Mouse (Mus musculus) heart, embryonic 11.5 days (tissue): ENCODE results near the gene Pdp2. TPM values are rescaled to one million over a fixed set of nuclear protein-coding genes. Genes with fewer than 3 reads are reported as not detected.

Experiments
- ATAC-seq: fragments of 200-750 bp; cut with Nextera tagmentation; replicated peaks from 2 replicates; pipeline ENCODE4 v1.8.0; 2017; ENCODE audit warnings: moderate library complexity; ENCODE audit not compliant: insufficient number of reproducible peaks, low FRiP score, low TSS enrichment
- H3K27ac ChIP-seq: fragments of 300-500 bp; sonication (generic); 2 replicates; pipeline ENCODE4 v1.5.1; 2014; ENCODE audit warnings: mild to moderate bottlenecking, low read depth, low read length
- H3K27me3 ChIP-seq: fragments of 300-500 bp; sonication (generic); 2 replicates; pipeline ENCODE4 v1.6.1; 2014; ENCODE audit warnings: mild to moderate bottlenecking, low read length, mixed read lengths; ENCODE audit not compliant: control insufficient read depth, insufficient read depth
- H3K36me3 ChIP-seq: fragments of 300-500 bp; sonication (generic); 2 replicates; pipeline ENCODE4 v1.6.1; 2014; ENCODE audit warnings: mild to moderate bottlenecking, low read length, moderate library complexity, mixed read lengths; ENCODE audit not compliant: control insufficient read depth, insufficient read depth
- H3K4me1 ChIP-seq: fragments of 300-500 bp; sonication (generic); 2 replicates; pipeline ENCODE4 v1.6.1; 2014; ENCODE audit warnings: low read length; ENCODE audit not compliant: control insufficient read depth, insufficient read depth
- H3K4me2 ChIP-seq: fragments of 300-500 bp; sonication (generic); 2 replicates; pipeline ENCODE4 v1.6.1; 2014; ENCODE audit warnings: mild to moderate bottlenecking, moderate library complexity
- H3K4me3 ChIP-seq: fragments of 300-500 bp; sonication (generic); 2 replicates; pipeline ENCODE4 v1.5.1; 2014; ENCODE audit warnings: low read depth, low read length
- H3K9ac ChIP-seq: fragments of 300-500 bp; sonication (generic); 2 replicates; pipeline ENCODE4 v1.6.1; 2014; ENCODE audit warnings: mild to moderate bottlenecking, low read depth, low read length, moderate library complexity
- H3K9me3 ChIP-seq: fragments of 300-500 bp; sonication (generic); replicated peaks from 2 replicates; pipeline ENCODE4 v1.6.1; 2016; ENCODE audit warnings: low read length; ENCODE audit not compliant: control insufficient read depth
- WGBS: fragments of 180-500 bp; shearing (Covaris S2); extraction: QIAGEN DNeasy Blood & Tissue Kit; methylation state at CpG from one replicate; pipeline ENCODE4 v1.1.7; 2014; ENCODE audit not compliant: insufficient replicate concordance; 5-methylcytosine and 5-hydroxymethylcytosine counted together
- polyA plus RNA-seq: library from polyadenylated mRNA; unstranded; fragments of >200 nt; fragmentation: Nextera tagmentation; extraction: Ambion mirVana; gene quantifications from 2 replicates; pipeline ENCODE4 v1.2.1, GENCODE M21; 2014

Pdp2 gene
- polyA plus RNA-seq, 1 experiment from 2014 or later = 10.2 TPM

DNA sequence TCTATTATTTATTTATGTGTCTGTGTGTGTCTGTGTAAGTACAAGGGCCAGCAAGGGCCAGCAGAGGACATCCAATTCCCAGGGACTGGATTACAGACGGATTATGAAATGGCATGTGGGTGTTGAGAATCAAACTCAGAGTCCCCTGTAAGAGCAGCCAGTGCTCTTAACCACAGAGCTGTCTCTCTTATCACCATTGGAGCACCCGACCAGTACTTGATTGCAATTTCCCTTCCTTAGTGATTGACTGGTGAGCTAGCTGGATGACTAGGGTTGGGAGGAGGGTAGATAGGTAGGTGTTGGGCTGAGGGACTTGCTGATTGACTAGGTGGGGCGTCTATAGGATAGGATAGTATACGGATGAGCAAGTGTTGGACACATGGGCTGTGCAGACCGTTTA is 29.5 kb downstream of the Pdp2 start:
- Histone ChIP-seq H3K4me3 (no peak overlapping the region), H3K36me3 (no peaks in the 10 kb centered on the region), H3K4me1 (peaks cover 7% of the 10 kb centered on the region), H3K27ac (no peak overlapping the region), H3K4me2 (no peak overlapping the region), H3K9me3 (no peaks in the 10 kb centered on the region), H3K27me3 (no peaks in the 10 kb centered on the region), H3K9ac (no peak overlapping the region)
- no peak for ATAC-seq
- 62% methylated on average over 5 of the region's 5 CpGs for WGBS

DNA sequence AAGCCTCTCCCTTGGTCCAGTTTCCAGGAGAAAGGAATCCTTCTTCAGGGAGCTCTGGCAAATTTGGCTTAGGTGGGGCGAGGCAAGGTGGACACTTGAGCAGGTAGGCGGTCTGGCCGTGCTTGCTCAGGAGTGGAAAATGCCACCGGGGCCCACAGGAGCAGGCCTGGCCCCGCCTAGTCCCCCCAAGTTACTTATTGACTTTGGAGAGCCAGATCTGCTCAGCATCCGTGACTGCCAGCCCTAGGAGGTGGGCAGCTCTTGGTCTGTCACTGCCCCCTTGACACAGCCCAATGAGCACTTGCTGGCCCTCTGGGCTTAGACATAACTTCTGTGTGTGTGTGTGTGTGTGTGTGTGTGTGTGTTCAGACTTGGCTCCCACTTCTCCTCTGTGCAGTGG is 32.9 kb downstream of the Pdp2 start, which contains the start of gene Cdh16:
Gene Cdh16, minus strand, starts transcription at position 236 of the 400 bp plus-strand sequence.
- no peak for ATAC-seq
- WGBS = 85% methylated on average over 6 of the region's 6 CpGs
- Histone ChIP-seq H3K9me3 (no peaks in the 10 kb centered on the region), H3K36me3 (peaks cover 5% of the 10 kb centered on the region; the same call in 1 of the 2 replicates), H3K4me3 (no peak within 1 kb of the TSS), H3K27me3 (no peaks in the 10 kb centered on the region), H3K4me1 (peaks cover 19% of the 10 kb centered on the region), H3K4me2 (no peak within 1 kb of the TSS), H3K27ac (0 out of 2 replicates have a peak within 1 kb of the TSS, but pooled peaks have one; percentile 54), H3K9ac (no peak within 1 kb of the TSS)

- no peak overlapping the region for H3K4me2 ChIP-seq
- peak overlapping the region; percentile 7; the same call in 1 of the 2 replicates for H3K9ac ChIP-seq
Measured at GRCm38 (mm10) chr8:104627065-104627740, 36.0 kb downstream of the Pdp2 start.

DNA sequence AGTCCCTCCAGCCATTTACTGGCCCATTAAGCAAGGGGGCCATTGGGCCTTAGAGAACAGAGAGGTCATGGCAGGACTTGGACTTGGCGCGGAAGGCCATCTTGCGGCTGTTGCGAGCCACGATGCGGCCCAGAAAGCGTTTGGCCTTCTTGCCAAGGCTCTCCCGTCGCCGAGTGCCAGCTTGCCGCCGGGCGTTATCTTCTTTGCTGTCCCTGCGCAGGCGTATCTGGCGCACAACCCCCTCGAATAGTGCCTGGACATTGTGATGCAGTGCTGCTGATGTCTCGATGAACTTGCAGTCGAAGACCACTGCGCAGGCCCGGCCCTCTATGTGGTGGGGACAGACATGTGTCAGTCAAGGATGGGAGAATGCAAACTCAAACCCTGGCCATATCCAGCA is 37.2 kb downstream of the Pdp2 start:
- Histone ChIP-seq H3K9me3 (no peaks in the 10 kb centered on the region), H3K4me2 (peak overlapping the region; percentile 76), H3K27ac (peak overlapping the region; percentile 92; the same call in 1 of the 2 replicates), H3K4me1 (peaks cover 37% of the 10 kb centered on the region), H3K27me3 (no peaks in the 10 kb centered on the region), H3K9ac (no peak overlapping the region), H3K4me3 (peak overlapping the region; percentile 77), H3K36me3 (peaks cover 5% of the 10 kb centered on the region; the same call in 1 of the 2 replicates)
- no peak for ATAC-seq
- 90% methylated on average over 21 of the region's 21 CpGs for WGBS

More at GRCm38 (mm10) chr8:104627065-104627740, 36.0 kb downstream of the Pdp2 start:
- Histone ChIP-seq H3K27me3 (no peaks in the 10 kb centered on the region), H3K36me3 (peaks cover 5% of the 10 kb centered on the region; the same call in 1 of the 2 replicates), H3K9me3 (no peaks in the 10 kb centered on the region), H3K4me1 (peaks cover 32% of the 10 kb centered on the region), H3K27ac (peak overlapping the region; percentile 37; the same call in 1 of the 2 replicates), H3K4me3 (no peak overlapping the region)
- no peak for ATAC-seq
- 63% methylated on average over 4 of the region's 4 CpGs for WGBS

DNA sequence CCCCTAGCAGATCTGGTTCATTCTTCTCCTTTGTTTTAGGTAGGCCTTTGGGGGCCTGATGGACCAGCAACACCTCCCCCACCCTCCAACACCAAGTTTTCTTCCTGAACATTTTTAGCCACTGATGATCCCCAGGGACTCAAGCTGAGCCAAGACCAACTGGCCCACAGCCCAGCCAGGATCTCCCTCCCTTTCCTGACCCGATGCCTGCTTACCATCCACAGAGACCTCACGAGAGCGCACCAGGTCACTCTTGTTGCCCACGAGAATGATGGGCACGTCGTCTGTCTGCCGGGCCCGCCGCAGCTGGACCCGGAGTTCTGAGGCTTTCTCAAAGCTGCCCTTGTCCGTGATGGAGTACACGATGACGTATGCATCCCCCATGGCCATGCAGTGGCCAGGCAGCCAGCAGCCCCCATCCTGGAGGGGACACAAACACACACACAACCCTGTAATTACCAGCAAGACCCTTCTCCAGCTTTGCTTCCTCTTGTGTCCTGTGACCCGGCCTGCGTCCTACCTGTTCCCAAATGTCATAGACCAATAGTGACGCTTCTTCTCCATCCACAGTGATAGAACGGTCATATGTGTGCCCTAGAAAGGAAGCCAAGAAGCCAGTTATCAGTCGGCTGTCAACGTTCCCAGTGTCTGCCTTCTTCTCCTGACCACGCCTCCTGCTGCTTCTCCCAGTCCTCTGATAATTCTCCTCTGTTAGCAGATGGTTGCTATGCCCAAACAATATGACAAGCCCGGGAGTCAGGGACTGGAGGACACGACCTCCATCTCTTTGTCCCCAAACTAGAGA is 38.3 kb downstream of the Pdp2 start:
- 51% methylated on average over 22 of the region's 22 CpGs for WGBS
- H3K4me3 ChIP-seq = peak overlapping the region; percentile 77
- H3K4me2 ChIP-seq = peak overlapping the region; percentile 76
- H3K36me3 ChIP-seq = peaks cover 5% of the 10 kb centered on the region; the same call in 1 of the 2 replicates
- no peak for ATAC-seq
- no peaks in the 10 kb centered on the region for H3K27me3 ChIP-seq
- peak overlapping the region; percentile 92 for H3K27ac ChIP-seq
- no peaks in the 10 kb centered on the region for H3K9me3 ChIP-seq
- H3K9ac ChIP-seq = peak overlapping the region; percentile 93
- peaks cover 39% of the 10 kb centered on the region for H3K4me1 ChIP-seq

DNA sequence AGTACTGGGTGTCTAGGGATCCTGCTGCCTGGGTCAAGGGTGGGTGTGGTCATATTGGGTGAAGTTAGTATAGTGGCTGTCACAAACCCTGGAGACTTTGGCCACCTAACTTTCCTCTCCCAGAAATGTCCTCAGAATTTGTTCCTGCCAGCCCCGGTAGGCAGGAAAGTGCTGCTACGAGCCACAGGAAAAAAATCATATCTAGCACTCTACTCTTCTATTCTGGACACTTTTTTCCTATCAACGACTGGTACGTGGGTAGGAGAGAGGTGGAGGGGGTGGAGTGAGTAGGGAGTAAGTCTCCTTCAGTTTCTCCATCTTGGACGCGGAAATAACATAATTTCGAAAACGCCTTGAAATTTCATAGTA is 38.8 kb downstream of the Pdp2 start:
- Histone ChIP-seq H3K9me3 (no peaks in the 10 kb centered on the region), H3K4me1 (peaks cover 33% of the 10 kb centered on the region)
- WGBS = 23% methylated on average over 8 of the region's 8 CpGs

DNA sequence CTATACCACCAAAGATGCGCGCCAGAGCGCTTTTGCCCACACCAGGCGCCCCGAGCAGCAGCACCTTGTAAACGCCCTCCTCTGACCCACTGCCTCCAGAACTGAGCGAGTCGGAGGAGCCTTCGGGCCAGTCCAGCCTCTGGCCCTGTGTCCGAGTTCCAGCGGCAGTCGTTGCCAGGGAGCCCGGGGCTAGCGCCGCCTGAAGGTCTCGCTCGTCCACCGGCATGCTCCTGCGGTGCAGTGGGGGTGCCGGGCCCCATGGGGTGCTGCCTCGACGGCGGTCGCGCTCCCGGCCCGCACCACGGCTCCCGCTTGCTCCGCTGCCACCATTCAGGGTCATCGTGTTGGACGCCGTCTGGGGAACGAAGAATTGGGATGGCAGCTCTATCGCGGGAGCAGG is 39.3 kb downstream of the Pdp2 start:
- H3K4me1 ChIP-seq = peaks cover 31% of the 10 kb centered on the region
- 1% methylated on average over 36 of the region's 36 CpGs for WGBS
- no peaks in the 10 kb centered on the region for H3K9me3 ChIP-seq
- peak overlapping the region; percentile 93 for H3K9ac ChIP-seq
- H3K27ac ChIP-seq = peak overlapping the region; percentile 92
- peak overlapping the region; percentile 77 for H3K4me3 ChIP-seq
- peak overlapping the region; percentile 76 for H3K4me2 ChIP-seq
- no peaks in the 10 kb centered on the region for H3K27me3 ChIP-seq
- ATAC-seq = no peak
- peaks cover 5% of the 10 kb centered on the region; the same call in 1 of the 2 replicates for H3K36me3 ChIP-seq

More for the DNA sequence above, 38.8 kb downstream of the Pdp2 start:
- H3K36me3 ChIP-seq = peaks cover 5% of the 10 kb centered on the region; the same call in 1 of the 2 replicates
- H3K27me3 ChIP-seq = no peaks in the 10 kb centered on the region
- peak overlapping the region; percentile 93 for H3K9ac ChIP-seq
- peak overlapping the region; percentile 76 for H3K4me2 ChIP-seq
- peak overlapping the region; percentile 77 for H3K4me3 ChIP-seq
- ATAC-seq = no peak
- H3K27ac ChIP-seq = peak overlapping the region; percentile 92

DNA sequence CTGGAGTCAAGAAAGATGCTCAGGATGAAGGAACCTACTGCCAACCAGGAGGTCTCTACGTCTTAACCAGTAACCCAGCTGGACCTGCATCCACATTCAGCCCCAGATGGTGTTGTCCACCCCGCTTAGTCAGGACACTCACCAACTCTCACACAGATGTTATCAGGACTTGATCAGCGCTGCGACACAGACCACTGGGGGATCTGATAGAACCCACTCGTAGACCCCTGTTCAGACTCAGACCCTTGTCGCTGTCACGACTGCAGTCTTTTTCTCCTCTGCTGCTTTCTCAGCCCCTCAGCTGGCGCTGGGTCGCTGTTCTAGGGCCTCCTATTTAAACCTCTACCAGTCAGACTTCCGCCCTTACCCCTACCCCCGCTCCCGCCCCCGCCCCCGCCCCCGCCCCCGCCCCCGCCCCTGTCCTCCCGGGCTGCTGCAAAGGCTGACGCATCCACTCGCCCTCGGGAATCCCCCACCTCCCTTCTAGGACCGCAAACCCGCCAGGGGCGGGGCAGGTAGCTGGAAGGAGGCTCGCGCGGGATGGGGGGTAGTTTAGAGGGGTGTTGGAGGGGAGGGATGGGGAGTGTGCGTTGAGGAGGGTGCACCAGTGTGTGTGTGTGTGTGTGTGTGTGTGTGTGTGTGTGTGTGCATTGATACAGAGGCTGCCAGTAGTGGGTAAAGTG is 39.9 kb downstream of the Pdp2 start, which contains the start of gene Rrad:
Gene Rrad, minus strand, starts transcription at position 347 of the 683 bp plus-strand sequence.
- peak within 1 kb of the TSS; percentile 93 for H3K9ac ChIP-seq
- H3K4me2 ChIP-seq = peak within 1 kb of the TSS; percentile 76
- peaks cover 31% of the 10 kb centered on the region for H3K4me1 ChIP-seq
- under 1% methylated on average over 26 of the region's 28 CpGs for WGBS
- H3K9me3 ChIP-seq = no peaks in the 10 kb centered on the region
- H3K27me3 ChIP-seq = no peaks in the 10 kb centered on the region
- ATAC-seq = peak; percentile 71
- peak within 1 kb of the TSS; percentile 93 for H3K27ac ChIP-seq
- peak within 1 kb of the TSS; percentile 77 for H3K4me3 ChIP-seq
- H3K36me3 ChIP-seq = peaks cover 5% of the 10 kb centered on the region
